Mouse (Mus musculus) heart, postnatal 0 days (tissue): ENCODE measurements around the gene Ap4b1.

ENCODE experiments used
- CTCF ChIP-seq: IDR thresholded peaks from 2 replicates; pipeline ENCODE4 v1.5.1; 2016; ENCODE audit warnings: antibody characterized with exemption, control low read depth, low read depth
- EP300 ChIP-seq: IDR thresholded peaks from 2 replicates; pipeline ENCODE4 v1.6.1; 2016; ENCODE audit warnings: antibody characterized with exemption, low read depth

GRCm38 (mm10) chr3:103780271-103780670 lies 29.0 kb upstream of the Ap4b1 start:
- TF ChIP-seq EP300 (no peak), CTCF (no peak)
